Mouse (Mus musculus): Measurements from ENCODE around the gene Rbm45. TPM values are rescaled to one million over a fixed set of nuclear protein-coding genes. Genes with fewer than 3 reads are reported as not detected.

The Rbm45 gene
- total RNA-seq, 2 experiments from 2014 or later: 22.6 to 24.2 TPM

DNA sequence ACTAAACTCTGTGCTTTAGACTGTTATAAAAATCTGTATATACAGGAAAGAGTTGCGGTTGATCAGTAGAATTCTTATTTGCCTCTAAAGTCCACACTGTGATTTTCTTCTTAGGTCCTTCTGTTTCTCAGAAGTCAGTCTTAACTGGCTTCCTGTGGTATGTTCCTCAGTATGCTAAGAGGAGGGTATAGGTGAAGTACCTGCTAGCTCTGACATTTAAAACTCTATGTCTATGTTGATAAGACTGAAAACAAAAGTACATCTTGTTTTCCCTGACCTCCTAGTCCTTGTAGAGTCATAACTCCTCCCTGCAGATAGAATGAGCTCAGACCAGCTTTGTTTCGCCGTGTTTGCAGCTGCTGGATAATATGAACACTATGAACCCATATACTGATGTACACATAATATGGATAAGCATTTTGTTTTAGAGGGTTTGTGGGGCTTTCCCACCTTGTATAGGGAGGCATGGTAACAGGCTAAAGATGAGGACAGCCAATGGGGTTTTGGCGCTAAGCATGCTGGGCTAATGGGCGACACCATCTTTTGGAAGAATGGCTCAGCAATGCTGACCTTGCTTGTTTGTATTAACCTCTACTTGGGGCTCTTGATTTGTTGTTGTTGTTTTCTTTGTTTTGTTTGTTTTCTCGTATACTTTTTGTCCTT, 4.9 kb downstream of the Rbm45 start:
- no peak for DNase-seq (ENCODE audit: low spot score in 2 of 2)

DNA sequence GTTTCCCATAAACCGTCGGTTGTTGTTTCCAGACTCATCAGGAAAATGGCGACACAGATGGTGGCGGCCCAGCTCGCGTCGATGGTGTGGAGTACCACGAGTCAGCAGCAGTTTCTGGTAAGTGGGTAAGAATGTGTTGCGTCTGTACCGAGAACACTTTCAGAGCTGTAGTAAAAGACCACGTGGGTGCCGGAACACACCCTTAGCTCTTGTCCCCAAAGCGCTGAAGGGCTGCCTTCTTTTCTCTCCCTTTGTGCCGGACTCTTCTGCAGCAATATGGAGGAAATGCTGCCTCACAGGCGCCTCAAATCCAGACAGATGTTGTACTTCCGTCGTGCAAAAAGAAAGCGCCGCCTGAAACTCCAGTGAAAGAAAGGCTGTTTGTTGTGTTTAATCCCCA, 8.9 kb downstream of the Rbm45 start:
- DNase-seq (ENCODE audit: low spot score in 2 of 2): no peak

DNA sequence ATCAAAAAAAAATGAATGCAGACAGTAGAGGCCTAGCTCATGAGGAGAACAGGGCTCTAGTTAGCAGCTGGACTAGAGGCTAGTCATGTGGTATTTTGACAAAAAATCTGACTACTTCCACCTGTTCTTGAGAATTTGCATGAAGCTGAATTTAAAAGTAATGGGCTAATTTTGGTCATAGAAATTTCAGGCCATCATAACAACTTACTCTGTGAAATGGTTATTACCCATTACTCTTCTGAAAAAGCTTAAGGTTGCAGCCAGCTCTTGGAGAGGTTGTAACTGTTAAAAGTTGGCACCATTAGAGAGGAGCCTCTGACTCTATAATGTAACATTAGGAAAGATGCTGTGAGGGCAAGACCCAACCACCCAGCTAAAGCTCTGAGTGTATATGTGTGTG, 16.7 kb downstream of the Rbm45 start:
- no peak for DNase-seq (ENCODE audit: low spot score in 2 of 2)

- DNase-seq (ENCODE audit: low spot score in 2 of 2): no peak
Measured at GRCm38 (mm10) chr2:76400178-76400577, 30.4 kb downstream of the Rbm45 start.

DNA sequence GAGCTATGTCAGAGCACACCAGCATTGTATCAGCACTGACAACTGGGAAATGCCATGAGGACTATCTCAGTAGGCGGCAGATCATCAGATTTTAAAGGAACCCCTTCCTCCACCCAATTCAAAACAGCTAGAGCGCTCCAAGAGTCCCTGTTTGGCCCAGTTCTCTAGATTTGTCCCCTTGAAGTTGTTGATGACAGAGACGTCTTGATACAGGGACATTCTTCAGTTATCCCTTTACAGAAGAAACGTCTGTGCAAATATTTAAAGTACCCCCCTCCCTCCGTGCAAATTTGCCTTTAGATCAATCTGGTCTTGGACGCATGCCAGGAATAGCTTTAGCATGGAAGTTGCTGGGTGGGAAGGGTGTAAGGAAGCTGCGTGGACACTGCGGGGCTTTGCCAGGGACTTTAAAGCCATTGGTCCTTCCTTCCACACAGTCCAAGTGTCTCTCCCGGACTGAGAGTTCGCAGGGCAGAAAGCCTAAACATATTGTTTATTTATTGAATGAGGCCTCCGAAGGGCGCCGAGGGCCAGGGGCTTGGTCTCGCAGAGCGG, 35.9 kb downstream of the Rbm45 start:
- DNase-seq (ENCODE audit: low spot score in 2 of 2): no peak

DNA sequence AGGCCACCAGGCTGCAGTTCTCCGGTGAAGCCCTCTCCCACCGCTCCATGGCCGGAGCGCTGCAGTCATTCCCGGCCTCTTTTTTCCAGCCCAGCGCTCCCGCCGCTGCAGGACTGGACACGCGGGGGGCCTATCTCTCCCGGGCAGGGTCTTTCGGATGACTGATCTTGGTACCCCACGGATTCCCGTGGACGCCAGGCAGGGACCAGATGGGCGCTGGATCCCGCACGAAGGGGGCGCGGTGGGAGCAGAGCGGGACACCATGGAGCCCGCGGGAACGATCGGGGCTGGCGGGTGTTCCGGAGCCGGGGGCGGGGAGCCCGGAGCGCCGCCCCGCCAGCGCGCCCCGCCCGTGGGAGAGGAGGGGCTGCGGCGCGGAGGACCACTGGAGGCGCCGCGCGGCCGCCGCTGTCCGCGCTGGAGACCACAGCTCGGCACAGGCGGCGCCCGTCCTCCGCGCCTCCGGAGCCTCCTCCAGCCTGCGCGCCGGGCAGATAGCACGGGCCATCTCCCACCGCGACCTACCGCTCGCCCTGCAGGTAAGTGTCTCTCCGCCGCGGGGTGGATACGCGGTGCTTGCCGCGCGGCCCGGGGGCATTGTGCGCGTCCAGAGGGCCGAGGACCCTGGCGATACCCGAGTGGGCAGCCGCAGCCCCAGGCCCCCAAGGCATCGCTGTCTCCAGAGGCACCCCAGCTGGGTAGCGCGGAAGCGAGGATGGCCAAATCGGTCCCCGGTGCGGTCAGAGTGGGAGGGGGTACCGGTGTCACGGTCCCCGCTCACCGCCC, 36.6 kb downstream of the Rbm45 start, which contains the start of gene Osbpl6:
Gene Osbpl6 (plus strand): TSS at position 358 of the 786 bp plus-strand sequence.
- DNase-seq (ENCODE audit: low spot score in 2 of 2): peak; percentile 52 to 72

DNA sequence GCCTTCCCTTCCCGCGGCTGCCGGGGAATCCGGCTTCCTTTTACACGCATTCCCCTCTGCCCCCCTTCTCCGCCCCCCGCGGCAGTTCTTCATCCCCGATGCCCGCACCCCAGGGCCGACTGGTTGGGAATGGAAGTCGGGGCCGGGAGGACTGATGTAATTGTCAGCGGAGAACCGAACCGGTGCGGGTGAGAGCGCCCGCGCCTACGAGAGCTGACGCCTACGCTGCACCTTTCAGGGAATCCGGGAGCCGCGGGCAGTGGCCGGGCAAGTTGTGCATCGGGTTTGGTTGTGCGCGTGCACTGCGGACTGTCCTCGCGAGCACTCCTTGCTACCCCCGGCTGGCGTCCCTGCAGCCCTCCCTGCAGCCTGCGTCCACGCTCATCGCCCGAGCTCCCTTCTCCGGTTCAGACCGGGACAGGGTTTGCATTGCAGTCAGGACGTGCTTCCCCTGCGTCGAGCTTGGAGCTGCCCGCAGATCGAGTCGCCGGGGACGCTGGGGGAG, 37.2 kb downstream of the Rbm45 start:
- DNase-seq (ENCODE audit: low spot score in 2 of 2): peak; percentile 36 to 62

- no peak for DNase-seq (ENCODE audit: low spot score in 2 of 2)
Measured at GRCm38 (mm10) chr2:76409526-76409925, 39.7 kb downstream of the Rbm45 start.

DNA sequence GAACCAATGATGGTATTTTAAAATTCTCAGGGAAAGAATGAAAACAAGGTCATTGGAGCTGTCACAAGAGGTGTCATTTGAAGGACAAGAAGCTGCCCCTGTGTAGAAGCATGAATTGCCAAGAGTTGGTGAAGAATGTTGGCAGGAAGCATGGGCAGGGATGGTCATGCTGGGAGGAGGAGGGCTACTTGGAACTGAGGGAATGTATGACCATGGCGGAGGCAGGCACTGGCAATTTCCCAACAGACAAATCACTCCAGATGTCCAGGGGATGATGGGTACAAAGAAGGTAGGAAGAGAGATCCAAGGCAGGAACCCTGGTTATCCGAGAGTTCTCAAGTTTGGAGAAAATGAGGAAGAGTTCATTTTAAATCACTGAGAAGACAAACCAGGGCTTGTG, 40.2 kb downstream of the Rbm45 start:
- DNase-seq (ENCODE audit: low spot score in 2 of 2): no peak

GRCm38 (mm10) chr2:76412924-76413323, 43.1 kb downstream of the Rbm45 start:
- no peak for DNase-seq (ENCODE audit: low spot score in 2 of 2)

- DNase-seq (ENCODE audit: low spot score in 2 of 2): no peak
Measured at GRCm38 (mm10) chr2:76417446-76418141, 47.8 kb downstream of the Rbm45 start.

DNA sequence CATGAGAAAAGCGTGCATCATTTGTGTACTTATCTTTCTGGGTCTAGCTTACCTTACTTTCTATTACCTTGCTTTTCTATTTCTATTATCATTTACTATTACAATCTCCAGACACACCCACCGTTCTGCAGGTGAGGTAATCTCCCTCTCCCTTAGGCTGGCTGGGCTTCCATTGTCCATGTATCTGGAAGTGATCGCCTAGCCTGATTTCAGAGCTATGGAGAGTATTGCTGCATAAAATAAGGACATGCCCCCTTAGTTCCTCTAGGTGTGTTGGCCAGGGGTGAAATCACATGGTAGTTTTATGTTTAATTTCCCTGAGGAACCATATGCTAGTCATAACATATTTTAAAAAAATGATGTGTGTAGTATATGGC, 48.3 kb downstream of the Rbm45 start:
- DNase-seq (ENCODE audit: low spot score in 2 of 2): no peak

GRCm38 (mm10) chr2:76421411-76421924, 51.7 kb downstream of the Rbm45 start:
- no peak for DNase-seq (ENCODE audit: low spot score in 2 of 2)

GRCm38 (mm10) chr2:76426816-76427215, 57.0 kb downstream of the Rbm45 start:
- DNase-seq (ENCODE audit: low spot score in 2 of 2): no peak

- DNase-seq (ENCODE audit: low spot score in 2 of 2): no peak
Measured at GRCm38 (mm10) chr2:76429318-76429717, 59.5 kb downstream of the Rbm45 start.

- no peak for DNase-seq (ENCODE audit: low spot score in 2 of 2)
Measured at GRCm38 (mm10) chr2:76429855-76430254, 60.1 kb downstream of the Rbm45 start.

GRCm38 (mm10) chr2:76430539-76430938, 60.8 kb downstream of the Rbm45 start:
- DNase-seq (ENCODE audit: low spot score in 2 of 2): no peak

Measured in gastrocnemius, postnatal 4 days (tissue).